Mouse (Mus musculus) A20 (cell line): ENCODE measurements around the gene Creg1.
A peak's percentile ranks its signal among the peaks of the same experiment; 100 is the strongest.

Experiments used
- DNase-seq: peaks from one replicate; pipeline ENCODE4 v3.0.0-alpha.2; 2011; ENCODE audit warnings: low read depth, low spot score

Creg1 gene

DNA sequence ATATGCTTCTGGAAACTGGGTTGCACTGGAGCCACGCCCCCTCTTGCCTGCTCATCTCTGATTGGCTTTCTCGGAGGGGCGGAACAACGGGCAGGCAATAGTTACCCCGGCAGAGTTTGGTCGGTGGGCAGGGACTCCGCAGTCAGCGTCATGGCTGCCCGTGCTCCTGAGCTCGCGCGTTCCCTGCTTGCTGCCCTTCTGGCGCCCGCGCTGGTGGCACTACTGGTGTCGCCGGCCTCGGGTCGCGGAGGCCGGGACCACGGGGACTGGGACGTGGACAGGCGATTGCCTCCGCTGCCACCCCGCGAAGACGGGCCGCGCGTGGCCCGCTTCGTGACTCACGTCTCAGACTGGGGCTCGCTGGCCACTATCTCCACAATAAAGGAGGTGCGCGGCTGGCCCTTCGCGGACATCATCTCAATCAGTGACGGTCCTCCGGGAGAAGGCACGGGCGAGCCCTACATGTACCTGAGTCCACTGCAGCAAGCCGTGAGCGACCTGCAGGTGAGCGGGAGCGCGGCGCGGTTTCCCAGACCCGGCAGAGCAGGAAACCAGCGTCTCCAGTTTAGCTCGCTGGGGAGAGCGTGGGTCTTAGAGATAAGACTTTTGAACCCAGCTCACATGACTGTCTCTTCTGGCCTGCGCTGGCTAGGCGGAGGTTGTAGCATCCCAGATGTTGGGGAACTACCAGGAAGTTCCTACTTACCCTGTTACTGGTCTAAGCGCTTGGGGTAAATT, at the start of gene Creg1:
Creg1 (plus strand) TSS at position 112 of the 738 bp plus-strand sequence.
- DNase-seq, result peak; percentile 96

DNA sequence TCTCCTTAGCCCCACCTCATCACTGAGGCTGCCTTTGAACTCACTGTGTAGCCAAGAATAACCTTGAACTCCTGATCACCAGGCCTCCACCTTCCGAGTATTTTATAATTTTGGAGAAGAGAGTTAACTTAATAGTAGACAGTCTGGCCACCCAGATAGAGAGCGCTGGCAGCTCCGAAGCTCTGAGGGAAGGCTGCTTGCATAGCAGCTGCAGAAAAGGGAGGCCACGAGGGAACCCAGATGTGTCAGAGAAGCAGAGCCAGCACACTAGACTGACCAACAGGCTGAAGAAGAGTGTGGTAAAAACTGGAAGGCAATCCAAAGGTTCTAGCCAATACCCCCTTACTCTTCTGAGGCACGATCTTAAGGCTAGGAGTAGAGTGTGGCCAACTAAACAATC, 49.7 kb upstream of the Creg1 start:
- no peak for DNase-seq

GRCm38 (mm10) chr1:165716426-165716825, 47.1 kb upstream of the Creg1 start:
- DNase-seq, result no peak

GRCm38 (mm10) chr1:165717711-165718542, 45.6 kb upstream of the Creg1 start:
- DNase-seq, result peak; percentile 82

GRCm38 (mm10) chr1:165718543-165719105, 44.9 kb upstream of the Creg1 start:
- no peak for DNase-seq

GRCm38 (mm10) chr1:165722531-165723123, 40.9 kb upstream of the Creg1 start:
- no peak for DNase-seq

DNA sequence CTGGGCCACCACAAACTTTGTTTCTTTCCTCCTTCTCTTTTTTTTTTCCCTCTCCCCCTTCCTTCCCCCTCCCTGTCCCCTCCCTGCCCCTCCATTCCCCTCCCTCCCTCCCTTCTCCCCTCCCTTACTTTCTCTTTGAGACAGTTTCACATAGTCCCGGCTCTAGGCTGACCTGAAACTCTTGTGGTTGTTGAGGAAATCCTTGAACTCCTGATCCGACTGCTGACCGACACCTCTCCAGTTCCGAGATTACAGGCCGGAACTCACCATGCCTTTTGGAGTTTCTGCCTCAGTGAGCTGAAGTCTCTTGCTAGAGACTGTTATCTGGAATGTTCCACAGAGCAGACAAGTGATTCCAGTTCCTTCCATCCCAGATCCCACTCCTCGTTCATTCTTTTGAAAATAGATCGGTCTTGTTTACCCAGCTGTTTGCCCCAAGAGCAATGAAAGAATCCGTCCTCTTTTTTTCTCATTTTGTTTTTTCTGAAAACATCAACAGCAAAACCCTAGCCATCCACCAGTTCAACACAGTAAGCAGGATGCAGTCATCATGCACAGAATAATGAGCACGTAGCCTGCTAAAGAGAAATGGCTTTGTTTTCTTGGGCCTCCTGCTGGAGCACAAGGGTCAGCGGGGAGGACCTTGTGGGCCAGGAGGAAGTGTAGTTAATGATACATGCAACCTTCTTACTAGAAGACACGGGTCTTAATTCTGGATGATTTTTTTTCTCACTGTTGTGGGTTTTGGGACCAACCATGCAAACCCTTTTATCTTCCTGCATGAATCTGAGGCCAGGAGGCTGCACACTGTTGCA, 39.1 kb upstream of the Creg1 start:
- no peak for DNase-seq

- DNase-seq, result no peak
These were observed 38.4 kb upstream of the Creg1 start for GRCm38 (mm10) chr1:165725039-165725644.

GRCm38 (mm10) chr1:165726986-165727385, 36.6 kb upstream of the Creg1 start:
- DNase-seq, result no peak

DNA sequence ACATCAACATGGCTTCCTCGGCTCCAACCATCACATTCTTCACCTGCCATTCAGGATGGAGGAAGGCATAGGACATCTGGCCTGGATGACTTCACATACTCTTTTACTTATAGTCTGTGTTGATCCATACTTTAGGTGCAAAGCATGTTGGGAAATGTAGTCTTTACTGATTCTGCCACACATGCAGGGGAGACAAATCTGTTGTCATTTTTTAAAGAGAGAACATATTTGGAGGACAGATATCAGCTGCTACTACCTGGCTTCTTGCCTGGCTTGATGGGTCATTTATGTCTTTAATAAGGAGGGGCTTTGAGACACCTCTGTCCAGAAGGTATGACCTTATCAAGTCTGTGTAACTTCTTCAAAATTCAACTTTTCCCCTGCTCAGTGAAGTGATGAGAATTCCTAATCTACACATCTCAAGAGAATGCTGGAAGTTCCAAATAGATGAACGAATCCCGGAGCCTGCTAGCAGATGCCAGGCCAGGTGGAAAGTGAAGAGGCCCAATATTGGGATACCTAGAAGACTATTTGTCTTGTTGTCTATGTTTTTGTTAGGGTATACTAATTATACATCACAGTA, 35.4 kb upstream of the Creg1 start:
- no peak for DNase-seq

GRCm38 (mm10) chr1:165730129-165730528, 33.4 kb upstream of the Creg1 start:
- no peak for DNase-seq

DNA sequence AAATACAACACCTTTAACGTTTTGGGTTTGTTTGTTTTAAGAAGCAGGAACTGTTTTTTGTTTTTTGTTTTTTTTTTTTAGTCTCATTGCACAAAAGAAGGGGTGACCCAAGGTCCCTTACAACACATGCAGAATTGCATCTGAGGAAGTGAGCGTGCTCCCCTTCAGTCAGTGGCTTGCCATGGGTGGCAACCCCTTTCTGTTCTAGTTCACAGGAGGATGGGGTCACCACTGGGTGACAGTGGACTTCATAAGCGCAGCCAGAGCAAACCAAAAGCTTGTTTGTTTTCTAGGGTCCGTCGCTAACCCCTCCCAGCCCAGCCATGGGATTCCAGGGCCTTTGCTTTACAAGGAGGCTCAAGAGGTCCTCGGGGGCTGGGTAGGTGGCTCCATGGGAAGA, 32.0 kb upstream of the Creg1 start:
- no peak for DNase-seq

DNA sequence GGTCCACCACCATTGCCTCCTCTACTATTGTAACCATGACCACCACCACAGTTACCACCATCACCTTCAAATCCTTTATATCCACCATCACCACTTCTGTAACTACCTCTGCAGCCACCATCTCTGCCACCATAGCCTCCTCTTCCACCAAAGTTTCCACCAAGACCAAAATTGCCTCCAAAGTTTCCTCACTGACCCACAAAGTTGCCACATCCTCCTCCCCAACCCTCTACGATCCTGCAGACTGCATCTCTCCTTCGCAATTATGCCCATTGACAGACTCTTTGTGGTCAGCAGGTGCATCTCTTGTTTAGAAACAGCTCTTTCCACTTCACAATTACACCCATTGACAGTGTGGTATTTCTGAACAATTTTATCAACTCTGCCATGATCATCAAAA, 28.7 kb upstream of the Creg1 start:
- no peak for DNase-seq

DNA sequence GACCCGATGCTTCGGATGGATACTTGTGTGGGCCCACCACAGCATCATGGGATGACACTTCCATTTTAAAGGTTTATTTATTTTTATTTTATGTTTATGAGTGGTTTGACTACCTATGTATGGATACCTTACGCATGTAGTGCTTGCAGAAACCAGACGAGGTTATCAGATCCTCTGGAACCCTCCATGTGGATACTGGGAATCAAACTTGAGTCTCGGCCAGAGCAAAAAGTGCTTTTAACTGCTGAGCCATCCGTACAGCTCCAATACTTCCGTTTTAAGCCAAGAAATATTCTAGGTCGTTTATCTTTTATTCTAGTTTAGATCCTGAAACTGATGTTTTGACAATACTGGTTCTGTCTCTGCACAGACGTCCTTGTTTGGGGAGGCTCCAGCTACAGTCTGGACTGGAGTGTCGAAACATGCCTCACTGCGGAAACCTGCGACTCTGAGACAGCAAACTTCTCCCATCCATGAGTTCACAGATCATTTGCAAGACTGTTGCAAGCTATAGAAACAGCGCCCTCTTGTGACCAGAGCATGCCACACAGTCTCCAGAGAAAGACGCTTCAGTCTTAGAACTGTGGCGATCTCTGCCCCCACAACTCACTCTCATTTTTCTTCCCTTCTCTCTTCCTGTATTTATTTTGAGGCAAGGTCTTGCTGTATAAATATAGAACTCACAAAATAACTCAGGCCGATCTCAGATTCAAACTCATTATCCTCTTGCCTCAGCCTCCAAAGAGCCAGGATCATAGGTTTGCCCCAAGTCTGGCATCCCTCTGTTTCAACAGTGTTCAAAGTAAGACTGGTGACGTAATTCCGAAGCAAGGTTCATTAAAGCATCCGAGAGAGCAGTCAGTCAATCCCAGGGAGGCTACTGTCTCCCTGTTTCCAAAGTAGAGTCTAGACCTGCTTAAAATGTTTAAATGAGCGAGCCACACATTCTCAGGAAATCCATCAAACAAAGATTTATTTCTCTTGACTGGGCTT, 27.4 kb upstream of the Creg1 start:
- peak; percentile 87 for DNase-seq

- no peak for DNase-seq
These were observed 26.1 kb upstream of the Creg1 start for GRCm38 (mm10) chr1:165737451-165737850.

DNA sequence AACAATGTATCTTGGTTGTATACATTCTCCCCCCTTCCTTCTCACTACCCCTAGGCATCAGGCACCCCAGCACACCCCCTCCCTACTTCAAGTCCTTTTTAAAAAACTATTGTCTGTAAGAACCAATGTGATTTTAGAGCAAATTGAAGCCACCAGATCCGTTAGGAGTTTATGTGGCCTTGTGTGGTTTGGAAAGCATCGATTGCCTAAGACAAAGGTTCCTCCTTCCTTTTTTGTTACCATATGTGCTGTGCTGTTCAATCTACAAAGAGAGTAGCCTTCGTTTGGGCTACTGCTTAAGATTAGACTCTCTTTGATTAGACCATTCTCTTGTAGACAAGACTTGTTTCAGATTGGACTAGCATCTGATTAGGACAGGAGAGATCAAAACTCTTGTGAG, 25.7 kb upstream of the Creg1 start:
- no peak for DNase-seq

GRCm38 (mm10) chr1:165738985-165739384, 24.6 kb upstream of the Creg1 start:
- no peak for DNase-seq

- DNase-seq, result no peak
These were observed 21.6 kb upstream of the Creg1 start for GRCm38 (mm10) chr1:165741989-165742388.

- no peak for DNase-seq
These were observed 15.5 kb upstream of the Creg1 start for GRCm38 (mm10) chr1:165748053-165748452.
